Mouse (Mus musculus) ovary, postnatal 14 days (tissue): ENCODE measurements around the gene Igfbp7.

Experiments
- DNase-seq: peaks from one replicate; pipeline ENCODE4 v3.0.0; 2022; ENCODE audit warnings: low spot score

Gene Igfbp7

GRCm38 (mm10) chr5:77349971-77350658 is 57.7 kb downstream of the Igfbp7 start:
- DNase-seq, result no peak

GRCm38 (mm10) chr5:77348901-77349300 is 58.9 kb downstream of the Igfbp7 start:
- no peak for DNase-seq

GRCm38 (mm10) chr5:77340033-77340432 is 67.8 kb downstream of the Igfbp7 start:
- no peak for DNase-seq

- no peak for DNase-seq
Observed at GRCm38 (mm10) chr5:77330154-77330553, 77.7 kb downstream of the Igfbp7 start.

GRCm38 (mm10) chr5:77324936-77325335 is 82.9 kb downstream of the Igfbp7 start:
- DNase-seq, result no peak

GRCm38 (mm10) chr5:77314986-77315385 is 92.9 kb downstream of the Igfbp7 start:
- no peak for DNase-seq

GRCm38 (mm10) chr5:77314206-77314605 is 93.6 kb downstream of the Igfbp7 start:
- DNase-seq, result no peak

GRCm38 (mm10) chr5:77309924-77310772 is 97.7 kb downstream of the Igfbp7 start, which contains the start of the genes Noa1 and Polr2b:
Gene Noa1 (minus strand): TSS chr5:77310084.
Gene Polr2b (plus strand): TSS chr5:77310147.
- DNase-seq, result peak; percentile 99

- peak; percentile 4 for DNase-seq
Observed at GRCm38 (mm10) chr5:77309051-77309906, 98.6 kb downstream of the Igfbp7 start.

GRCm38 (mm10) chr5:77307821-77308553 is 99.9 kb downstream of the Igfbp7 start:
- DNase-seq, result no peak

- no peak for DNase-seq
Observed at GRCm38 (mm10) chr5:77301296-77301903, 106.4 kb downstream of the Igfbp7 start.

GRCm38 (mm10) chr5:77299486-77299885 is 108.4 kb downstream of the Igfbp7 start:
- no peak for DNase-seq
